Mouse (Mus musculus): ENCODE data around the gene Tnrc18. TPM values are rescaled to one million over a fixed set of nuclear protein-coding genes. Genes with fewer than 3 reads are reported as not detected.

Tnrc18 gene
- total and polyA plus RNA-seq, 3 experiments, result 0.71 to 7.7 (median 5.2) TPM

GRCm38 (mm10) chr5:142681911-142682310, 135.6 kb downstream of the Tnrc18 start:
- Histone ChIP-seq H3K9me3 (replicated peaks; ENCODE audit: low read length) (peaks cover 6% of the 10 kb centered on the region), H3K4me3 (replicated peaks in 1 of 3; ENCODE audit: low read depth in 2 of 3, low read length in 2 of 3, poor library complexity in 1 of 3) (no peak overlapping the region), H3K27ac (ENCODE audit: insufficient read depth, low read depth) (no peak overlapping the region), H3K36me3 (replicated peaks in 1 of 2; ENCODE audit: control insufficient read depth in 1 of 2, insufficient read depth in 1 of 2, low read length in 1 of 2) (no peaks in the 10 kb centered on the region), H3K4me2 (ENCODE audit: insufficient read depth, low read depth, poor library complexity, severe bottlenecking) (no peak overlapping the region), H3K27me3 (replicated peaks) (peaks cover 2% of the 10 kb centered on the region), H3K4me1 (ENCODE audit: control insufficient read depth in 1 of 2, insufficient read depth in 2 of 2) (peaks cover 0 to 6% of the 10 kb centered on the region in 2 experiments; a peak in 1 of 4 replicates), H3K79me2 (replicated peaks; ENCODE audit: control insufficient read depth, extremely low read depth, insufficient read depth, poor library complexity, severe bottlenecking) (no peaks in the 10 kb centered on the region), H3K9ac (ENCODE audit: insufficient read depth, low read depth) (no peak overlapping the region)
- dilution Hi-C loops (cut with MboI; ENCODE audit: extremely low pct_ligation_motif_present, extremely low pct_unique_long_range_greater_than_20kb, low sequenced_read_pairs), result no loop called here
- TF ChIP-seq CHD2 (IDR thresholded peaks at IDR 0.05; ENCODE audit: low read length) (no peak), ZNF384 (IDR thresholded peaks at IDR 0.05; ENCODE audit: low read depth, low read length) (no peak), POLR2AphosphoS2 (IDR thresholded peaks at IDR 0.05; ENCODE audit: low read depth, low read length) (no peak), USF1 (IDR thresholded peaks at IDR 0.05; ENCODE audit: low read depth, low read length) (no peak), ZMIZ1 (IDR thresholded peaks at IDR 0.05; ENCODE audit: low read depth, low read length) (no peak), IRF4 (IDR thresholded peaks at IDR 0.05; ENCODE audit: low read depth, low read length) (no peak), UBTF (IDR thresholded peaks at IDR 0.05; ENCODE audit: low read depth, low read length) (no peak), POLR2A (IDR thresholded peaks at IDR 0.05; ENCODE audit: low read depth, low read length) (no peak), RAD21 (IDR thresholded peaks at IDR 0.05; ENCODE audit: low read depth, low read length) (no peak), MXI1 (IDR thresholded peaks at IDR 0.05; ENCODE audit: low read depth, low read length) (no peak), MYC (IDR thresholded peaks at IDR 0.05; ENCODE audit: low read depth, low read length) (no peak), MAFK (IDR thresholded peaks at IDR 0.05; ENCODE audit: insufficient replicate concordance, low read length) (no peak), TCF12 (IDR thresholded peaks at IDR 0.05; ENCODE audit: low read depth, low read length) (no peak), ELF1 (IDR thresholded peaks at IDR 0.05; ENCODE audit: low read depth, low read length) (no peak), JUND (conservative IDR thresholded peaks at IDR 0.05; ENCODE audit: low read depth, low read length) (no peak), JUN (IDR thresholded peaks at IDR 0.05; ENCODE audit: insufficient read depth, low read depth, low read length) (no peak), E2F4 (IDR thresholded peaks at IDR 0.05; ENCODE audit: insufficient replicate concordance, low read depth, low read length) (no peak), MAZ (IDR thresholded peaks at IDR 0.05; ENCODE audit: low read depth, low read length) (no peak), RCOR1 (conservative IDR thresholded peaks at IDR 0.05; ENCODE audit: low read depth, low read length) (no peak), ETS1 (conservative IDR thresholded peaks at IDR 0.05; ENCODE audit: low read depth, low read length) (no peak)
- no peak for DNase-seq (ENCODE audit: extremely low read depth)
- in situ Hi-C loops (cut with MboI; ENCODE audit: low pct_ligation_motif_present, low pct_unique_long_range_greater_than_20kb, low sequenced_read_pairs), result no loop called here

- Histone ChIP-seq H3K36me3 (replicated peaks in 1 of 2; ENCODE audit: control insufficient read depth in 1 of 2, insufficient read depth in 1 of 2, low read length in 1 of 2) (no peaks in the 10 kb centered on the region), H3K4me2 (ENCODE audit: insufficient read depth, low read depth, poor library complexity, severe bottlenecking) (no peak overlapping the region), H3K9ac (ENCODE audit: insufficient read depth, low read depth) (no peak overlapping the region), H3K27me3 (replicated peaks) (no peaks in the 10 kb centered on the region), H3K79me2 (replicated peaks; ENCODE audit: control insufficient read depth, extremely low read depth, insufficient read depth, poor library complexity, severe bottlenecking) (no peaks in the 10 kb centered on the region), H3K4me3 (replicated peaks in 1 of 3; ENCODE audit: low read depth in 2 of 3, low read length in 2 of 3, poor library complexity in 1 of 3) (no peak overlapping the region), H3K4me1 (ENCODE audit: control insufficient read depth in 1 of 2, insufficient read depth in 2 of 2) (peaks cover 0 to 4% of the 10 kb centered on the region in 2 experiments; a peak in 1 of 4 replicates), H3K27ac (ENCODE audit: insufficient read depth, low read depth) (no peak overlapping the region), H3K9me3 (replicated peaks; ENCODE audit: low read length) (peaks cover 6% of the 10 kb centered on the region)
- dilution Hi-C loops (cut with MboI; ENCODE audit: extremely low pct_ligation_motif_present, extremely low pct_unique_long_range_greater_than_20kb, low sequenced_read_pairs), result no loop called here
- in situ Hi-C loops (cut with MboI; ENCODE audit: low pct_ligation_motif_present, low pct_unique_long_range_greater_than_20kb, low sequenced_read_pairs), result no loop called here
- TF ChIP-seq RAD21 (IDR thresholded peaks at IDR 0.05; ENCODE audit: low read depth, low read length) (no peak), IRF4 (IDR thresholded peaks at IDR 0.05; ENCODE audit: low read depth, low read length) (no peak), ZNF384 (IDR thresholded peaks at IDR 0.05; ENCODE audit: low read depth, low read length) (no peak), GABPA (IDR thresholded peaks at IDR 0.05; ENCODE audit: insufficient replicate concordance, low read depth, low read length) (no peak), PAX5 (IDR thresholded peaks at IDR 0.05; ENCODE audit: low read length) (no peak), RCOR1 (conservative IDR thresholded peaks at IDR 0.05; ENCODE audit: low read depth, low read length) (no peak), NELFE (IDR thresholded peaks at IDR 0.05; ENCODE audit: low read depth, low read length) (no peak), TCF12 (IDR thresholded peaks at IDR 0.05; ENCODE audit: low read depth, low read length) (no peak), USF1 (IDR thresholded peaks at IDR 0.05; ENCODE audit: low read depth, low read length) (no peak), ZC3H11A (IDR thresholded peaks at IDR 0.05; ENCODE audit: low read depth, low read length) (no peak), E2F4 (IDR thresholded peaks at IDR 0.05; ENCODE audit: insufficient replicate concordance, low read depth, low read length) (no peak), POLR2A (IDR thresholded peaks at IDR 0.05; ENCODE audit: low read depth, low read length) (no peak)
- DNase-seq (ENCODE audit: extremely low read depth), result no peak
These were observed 138.4 kb downstream of the Tnrc18 start for GRCm38 (mm10) chr5:142679065-142679464.

All from CH12.LX (cell line).